Mouse (Mus musculus): ENCODE results near the gene Zfp385b. TPM values are rescaled to one million over a fixed set of nuclear protein-coding genes. Genes with fewer than 3 reads are reported as not detected.

Zfp385b gene
- total and polyA plus RNA-seq, 3 experiments: 7.3 to 8.2 (median 7.9) TPM

- no peaks in the 10 kb centered on the region for H3K79me2 ChIP-seq (replicated peaks; ENCODE audit: control insufficient read depth, insufficient read depth, low read length)
- intact Hi-C loops (cut with DNase I): no loop called here
- no peaks in the 10 kb centered on the region for H3K36me3 ChIP-seq (ENCODE audit: control insufficient read depth, insufficient read depth, low read length)
- no peaks in the 10 kb centered on the region for H3K27me3 ChIP-seq (ENCODE audit: control insufficient read depth, insufficient read depth, low read length)
- TF ChIP-seq CTCF (IDR thresholded peaks at IDR 0.05): no peak
- no peak for TF ChIP-seq EP300 (IDR thresholded peaks at IDR 0.05; ENCODE audit: insufficient read depth, low read depth, low read length)
- no peak for TF ChIP-seq POLR2A (IDR thresholded peaks at IDR 0.05; ENCODE audit: insufficient read depth, low read depth, low read length)
- no peaks in the 10 kb centered on the region for H3K4me1 ChIP-seq (ENCODE audit: control insufficient read depth, insufficient read depth, low read length)
- WGBS: 84% methylated on average over 4 of the region's 4 CpGs
- H3K9ac ChIP-seq (ENCODE audit: low read depth, low read length): no peak overlapping the region
- no peak overlapping the region for H3K4me3 ChIP-seq
- DNase-seq: no peak
- H3K27ac ChIP-seq: no peak overlapping the region
Observed at GRCm38 (mm10) chr2:77801430-77801829, 18.0 kb downstream of the Zfp385b start.

GRCm38 (mm10) chr2:77801009-77801408 is 18.4 kb downstream of the Zfp385b start:
- H3K36me3 ChIP-seq (ENCODE audit: control insufficient read depth, insufficient read depth, low read length): no peaks in the 10 kb centered on the region

GRCm38 (mm10) chr2:77797233-77797632 is 22.2 kb downstream of the Zfp385b start:
- WGBS: 64% methylated on average over 5 of the region's 5 CpGs
- TF ChIP-seq POLR2A (IDR thresholded peaks at IDR 0.05; ENCODE audit: insufficient read depth, low read depth, low read length) (no peak), EP300 (IDR thresholded peaks at IDR 0.05; ENCODE audit: insufficient read depth, low read depth, low read length) (no peak), CTCF (IDR thresholded peaks at IDR 0.05) (no peak)

More at GRCm38 (mm10) chr2:77801009-77801408, 18.4 kb downstream of the Zfp385b start:
- DNase-seq: no peak
- Histone ChIP-seq H3K79me2 (replicated peaks; ENCODE audit: control insufficient read depth, insufficient read depth, low read length) (no peaks in the 10 kb centered on the region), H3K27ac (no peak overlapping the region), H3K4me1 (ENCODE audit: control insufficient read depth, insufficient read depth, low read length) (no peaks in the 10 kb centered on the region), H3K9ac (ENCODE audit: low read depth, low read length) (no peak overlapping the region), H3K4me3 (no peak overlapping the region), H3K27me3 (ENCODE audit: control insufficient read depth, insufficient read depth, low read length) (no peaks in the 10 kb centered on the region)
- no peak for TF ChIP-seq CTCF (IDR thresholded peaks at IDR 0.05)
- no peak for TF ChIP-seq EP300 (IDR thresholded peaks at IDR 0.05; ENCODE audit: insufficient read depth, low read depth, low read length)
- no peak for TF ChIP-seq POLR2A (IDR thresholded peaks at IDR 0.05; ENCODE audit: insufficient read depth, low read depth, low read length)
- 73% methylated on average over 5 of the region's 5 CpGs for WGBS
- intact Hi-C loops (cut with DNase I): no loop called here

GRCm38 (mm10) chr2:77795859-77796552 is 23.4 kb downstream of the Zfp385b start:
- Histone ChIP-seq H3K79me2 (replicated peaks; ENCODE audit: control insufficient read depth, insufficient read depth, low read length) (no peaks in the 10 kb centered on the region), H3K27me3 (ENCODE audit: control insufficient read depth, insufficient read depth, low read length) (no peaks in the 10 kb centered on the region), H3K27ac (peak overlapping the region; percentile 47; the same call in 1 of the 2 replicates), H3K4me1 (ENCODE audit: control insufficient read depth, insufficient read depth, low read length) (no peaks in the 10 kb centered on the region; the same call in 1 of the 2 replicates), H3K9ac (ENCODE audit: low read depth, low read length) (peak overlapping the region; percentile 44; the same call in 1 of the 2 replicates), H3K4me3 (no peak overlapping the region), H3K36me3 (ENCODE audit: control insufficient read depth, insufficient read depth, low read length) (no peaks in the 10 kb centered on the region)
- intact Hi-C loops (cut with DNase I): loop anchor here (2.0 kb wide), 1 partner anchor 225 kb away; no protein-coding TSS in a partner anchor
- peak; percentile 77 for TF ChIP-seq CTCF (IDR thresholded peaks at IDR 0.05)
- no peak for TF ChIP-seq EP300 (IDR thresholded peaks at IDR 0.05; ENCODE audit: insufficient read depth, low read depth, low read length)
- DNase-seq: peak; percentile 36 to 46
- WGBS: 47% methylated on average over 8 of the region's 8 CpGs

More at GRCm38 (mm10) chr2:77797233-77797632, 22.2 kb downstream of the Zfp385b start:
- Histone ChIP-seq H3K79me2 (replicated peaks; ENCODE audit: control insufficient read depth, insufficient read depth, low read length) (no peaks in the 10 kb centered on the region), H3K4me3 (no peak overlapping the region), H3K27ac (no peak overlapping the region), H3K36me3 (ENCODE audit: control insufficient read depth, insufficient read depth, low read length) (no peaks in the 10 kb centered on the region), H3K4me1 (ENCODE audit: control insufficient read depth, insufficient read depth, low read length) (no peaks in the 10 kb centered on the region; the same call in 1 of the 2 replicates), H3K9ac (ENCODE audit: low read depth, low read length) (no peak overlapping the region), H3K27me3 (ENCODE audit: control insufficient read depth, insufficient read depth, low read length) (no peaks in the 10 kb centered on the region)
- no peak for DNase-seq
- intact Hi-C loops (cut with DNase I): loop anchor here (2.0 kb wide), 1 partner anchor 224 kb away; no protein-coding TSS in a partner anchor

GRCm38 (mm10) chr2:77790846-77791245 is 28.6 kb downstream of the Zfp385b start:
- no peaks in the 10 kb centered on the region for H3K79me2 ChIP-seq (replicated peaks; ENCODE audit: control insufficient read depth, insufficient read depth, low read length)
- H3K9ac ChIP-seq (ENCODE audit: low read depth, low read length): no peak overlapping the region
- TF ChIP-seq CTCF (IDR thresholded peaks at IDR 0.05) (no peak), EP300 (IDR thresholded peaks at IDR 0.05; ENCODE audit: insufficient read depth, low read depth, low read length) (no peak)
- H3K27me3 ChIP-seq (ENCODE audit: control insufficient read depth, insufficient read depth, low read length): no peaks in the 10 kb centered on the region
- H3K4me3 ChIP-seq: no peak overlapping the region
- H3K4me1 ChIP-seq (ENCODE audit: control insufficient read depth, insufficient read depth, low read length): no peaks in the 10 kb centered on the region; the same call in 1 of the 2 replicates
- intact Hi-C loops (cut with DNase I): no loop called here
- DNase-seq: no peak
- no peaks in the 10 kb centered on the region; the same call in 1 of the 2 replicates for H3K36me3 ChIP-seq (ENCODE audit: control insufficient read depth, insufficient read depth, low read length)
- no peak overlapping the region for H3K27ac ChIP-seq
- WGBS: 73% methylated on average over 4 of the region's 4 CpGs

- Histone ChIP-seq H3K27me3 (ENCODE audit: control insufficient read depth, insufficient read depth, low read length) (no peaks in the 10 kb centered on the region), H3K9ac (ENCODE audit: low read depth, low read length) (no peak overlapping the region), H3K79me2 (replicated peaks; ENCODE audit: control insufficient read depth, insufficient read depth, low read length) (no peaks in the 10 kb centered on the region), H3K27ac (no peak overlapping the region), H3K4me1 (ENCODE audit: control insufficient read depth, insufficient read depth, low read length) (no peaks in the 10 kb centered on the region), H3K36me3 (ENCODE audit: control insufficient read depth, insufficient read depth, low read length) (no peaks in the 10 kb centered on the region; the same call in 1 of the 2 replicates), H3K4me3 (no peak overlapping the region)
- no peak for TF ChIP-seq EP300 (IDR thresholded peaks at IDR 0.05; ENCODE audit: insufficient read depth, low read depth, low read length)
- TF ChIP-seq CTCF (IDR thresholded peaks at IDR 0.05): no peak
- TF ChIP-seq POLR2A (IDR thresholded peaks at IDR 0.05; ENCODE audit: insufficient read depth, low read depth, low read length): no peak
- intact Hi-C loops (cut with DNase I): no loop called here
- WGBS: 92% methylated on average over 9 of the region's 9 CpGs
- no peak for DNase-seq
Observed at GRCm38 (mm10) chr2:77790295-77790694, 29.1 kb downstream of the Zfp385b start.
